Mouse (Mus musculus): Measurements from ENCODE around the gene Ccdc65. TPM values are rescaled to one million over a fixed set of nuclear protein-coding genes. Genes with fewer than 3 reads are reported as not detected.

Gene Ccdc65
- polyA plus RNA-seq, 1 experiment from 2014 or later, result 4.2 TPM

DNA sequence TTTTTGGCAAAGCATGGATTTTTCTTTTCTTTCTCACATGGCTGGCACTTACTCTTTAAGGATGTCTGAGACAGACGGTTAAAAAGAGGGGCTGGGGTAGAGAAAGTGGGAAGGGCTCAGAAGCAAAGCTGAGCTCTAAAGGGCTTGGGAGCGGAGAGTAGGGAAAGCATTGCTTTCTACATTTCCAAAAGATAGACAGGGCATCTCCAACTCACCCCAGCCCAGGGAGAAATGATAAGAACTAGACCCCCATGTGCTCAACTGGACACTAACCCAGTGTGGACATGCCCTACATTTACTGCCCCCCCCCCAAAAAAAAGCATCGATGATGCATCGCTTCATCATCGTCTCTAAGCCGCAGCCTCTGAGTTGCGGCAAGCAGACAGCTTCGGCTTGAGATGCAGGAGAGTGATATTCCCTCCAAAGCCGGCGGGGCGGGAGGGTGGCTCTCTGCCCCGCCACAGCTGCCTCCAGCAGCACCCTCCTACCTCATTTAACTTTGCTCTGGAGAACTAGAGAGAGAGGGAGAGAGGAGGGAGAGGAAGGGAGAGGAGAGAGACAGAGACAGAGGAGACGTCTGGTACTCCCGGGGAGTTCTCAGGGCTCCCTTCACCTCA lies 32.3 kb upstream of the Ccdc65 start:
- Histone ChIP-seq H3K9me3 (ENCODE audit: control insufficient read depth, low read length) (no peaks in the 10 kb centered on the region), H3K36me3 (ENCODE audit: control insufficient read depth, insufficient read depth) (no peaks in the 10 kb centered on the region), H3K27me3 (replicated peaks; ENCODE audit: control insufficient read depth, insufficient read depth, low read length) (no peaks in the 10 kb centered on the region), H3K4me2 (ENCODE audit: low read length) (peak overlapping the region; percentile 91), H3K4me1 (replicated peaks; ENCODE audit: control insufficient read depth, insufficient read depth, low read length) (peaks cover 35% of the 10 kb centered on the region), H3K27ac (ENCODE audit: low read length) (peak overlapping the region; percentile 70), H3K4me3 (replicated peaks; ENCODE audit: low read length) (peak overlapping the region; percentile 54), H3K9ac (replicated peaks; ENCODE audit: low read depth, low read length) (peak overlapping the region; percentile 53)
- 5% methylated on average over 14 of the region's 14 CpGs for WGBS
- ATAC-seq, result no peak

DNA sequence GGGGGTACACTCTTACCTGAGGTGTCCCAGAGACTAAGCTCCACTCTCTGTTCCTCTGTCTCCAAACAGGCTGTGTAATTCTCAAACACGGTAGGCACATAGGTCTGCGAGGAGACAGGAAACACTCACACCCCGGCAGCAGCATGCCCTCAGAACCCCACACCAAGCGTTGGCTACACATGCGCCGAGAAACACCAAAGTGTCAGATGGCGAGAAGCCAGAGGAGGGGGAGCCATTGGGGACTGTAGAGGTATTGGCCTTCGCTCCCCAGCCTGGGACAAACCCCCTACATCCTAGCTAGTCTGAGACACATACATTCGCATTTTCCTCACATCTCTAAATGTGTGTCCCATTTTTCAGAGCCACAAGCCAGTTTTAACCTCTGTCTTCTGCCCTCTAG lies 31.5 kb upstream of the Ccdc65 start:
- no peaks in the 10 kb centered on the region for H3K9me3 ChIP-seq (ENCODE audit: control insufficient read depth, low read length)
- H3K4me1 ChIP-seq (replicated peaks; ENCODE audit: control insufficient read depth, insufficient read depth, low read length), result peaks cover 35% of the 10 kb centered on the region
- no peaks in the 10 kb centered on the region for H3K27me3 ChIP-seq (replicated peaks; ENCODE audit: control insufficient read depth, insufficient read depth, low read length)
- H3K4me3 ChIP-seq (replicated peaks; ENCODE audit: low read length), result peak overlapping the region; percentile 54
- no peak for ATAC-seq
- H3K4me2 ChIP-seq (ENCODE audit: low read length), result peak overlapping the region; percentile 91
- peak overlapping the region; percentile 53 for H3K9ac ChIP-seq (replicated peaks; ENCODE audit: low read depth, low read length)
- H3K27ac ChIP-seq (ENCODE audit: low read length), result no peak overlapping the region
- no peaks in the 10 kb centered on the region for H3K36me3 ChIP-seq (ENCODE audit: control insufficient read depth, insufficient read depth)
- 1% methylated on average over 9 of the region's 9 CpGs for WGBS

DNA sequence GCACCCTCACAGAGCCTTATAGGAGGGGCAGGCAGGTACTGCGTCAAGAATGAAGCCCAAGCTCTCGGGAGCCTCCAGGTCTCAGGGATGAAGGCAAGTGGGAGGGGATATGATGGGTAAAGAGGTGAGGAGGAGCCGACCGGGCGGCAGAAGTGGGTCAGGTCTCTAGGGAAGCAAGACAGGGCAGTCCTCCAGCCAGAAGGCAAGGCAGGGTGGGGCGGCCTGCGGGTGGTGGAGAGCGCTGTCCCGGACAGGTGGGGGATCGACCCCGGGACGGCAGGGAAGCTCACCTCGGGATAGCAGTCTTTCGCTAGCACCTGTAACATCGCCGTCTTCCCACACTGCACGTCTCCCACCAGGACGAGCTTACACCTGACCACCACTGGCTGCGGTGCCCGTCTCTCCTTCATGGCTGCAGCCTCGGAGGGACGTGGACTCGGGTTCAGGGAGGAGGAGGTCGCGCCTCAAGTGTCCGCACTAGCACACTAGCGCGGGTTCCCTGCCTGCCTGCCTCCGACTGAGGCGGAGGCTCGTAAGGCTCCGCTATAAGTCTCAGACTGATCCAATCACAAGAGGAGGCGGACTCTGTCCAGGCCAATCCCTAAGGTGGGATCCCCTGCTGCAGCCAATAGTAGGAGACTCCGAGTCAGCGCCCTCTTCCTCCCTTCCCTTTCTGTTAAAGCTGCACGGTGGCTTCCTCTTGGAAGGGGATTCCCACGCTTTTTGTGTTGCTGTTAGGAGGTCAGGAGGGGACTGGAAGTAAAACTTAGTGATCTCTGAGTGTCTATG lies 30.9 kb upstream of the Ccdc65 start, which contains the start of gene Rnd1:
TSS of gene Rnd1 (minus strand) at position 522 of the 789 bp plus-strand sequence.
- Histone ChIP-seq H3K27me3 (replicated peaks; ENCODE audit: control insufficient read depth, insufficient read depth, low read length) (no peaks in the 10 kb centered on the region), H3K9me3 (ENCODE audit: control insufficient read depth, low read length) (no peaks in the 10 kb centered on the region), H3K27ac (ENCODE audit: low read length) (no peak within 1 kb of the TSS), H3K4me3 (replicated peaks; ENCODE audit: low read length) (peak within 1 kb of the TSS; percentile 54), H3K36me3 (ENCODE audit: control insufficient read depth, insufficient read depth) (no peaks in the 10 kb centered on the region), H3K4me1 (replicated peaks; ENCODE audit: control insufficient read depth, insufficient read depth, low read length) (peaks cover 35% of the 10 kb centered on the region), H3K9ac (replicated peaks; ENCODE audit: low read depth, low read length) (peak within 1 kb of the TSS; percentile 53), H3K4me2 (ENCODE audit: low read length) (peak within 1 kb of the TSS; percentile 91)
- WGBS, result under 1% methylated on average over 35 of the region's 37 CpGs
- ATAC-seq, result peak; percentile 98

DNA sequence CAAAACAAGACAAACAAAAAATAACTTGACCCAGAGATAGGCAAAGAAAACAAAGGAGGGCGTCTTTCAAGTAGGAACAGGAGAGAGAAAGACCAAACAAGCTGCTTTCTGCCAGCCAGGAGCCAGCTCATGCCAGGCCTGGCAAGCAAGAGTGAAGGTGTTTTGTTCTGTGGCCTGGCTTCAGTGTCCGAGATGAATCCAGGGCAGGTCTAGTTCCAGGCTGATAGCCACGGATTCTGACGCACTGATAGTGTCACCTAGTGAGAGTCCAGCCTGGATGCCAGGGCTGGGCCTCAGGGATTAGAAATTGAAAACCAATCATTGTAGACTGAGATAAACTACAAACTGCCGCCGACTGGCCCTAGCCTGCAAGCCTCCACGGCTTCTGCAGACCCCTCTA lies 30.0 kb upstream of the Ccdc65 start:
- 66% methylated on average over 7 of the region's 7 CpGs for WGBS
- H3K9ac ChIP-seq (replicated peaks; ENCODE audit: low read depth, low read length), result no peak overlapping the region
- peaks cover 35% of the 10 kb centered on the region for H3K4me1 ChIP-seq (replicated peaks; ENCODE audit: control insufficient read depth, insufficient read depth, low read length)
- no peak for ATAC-seq
- H3K27ac ChIP-seq (ENCODE audit: low read length), result no peak overlapping the region
- no peaks in the 10 kb centered on the region for H3K9me3 ChIP-seq (ENCODE audit: control insufficient read depth, low read length)
- H3K27me3 ChIP-seq (replicated peaks; ENCODE audit: control insufficient read depth, insufficient read depth, low read length), result no peaks in the 10 kb centered on the region
- no peaks in the 10 kb centered on the region for H3K36me3 ChIP-seq (ENCODE audit: control insufficient read depth, insufficient read depth)
- H3K4me2 ChIP-seq (ENCODE audit: low read length), result no peak overlapping the region
- no peak overlapping the region for H3K4me3 ChIP-seq (replicated peaks; ENCODE audit: low read length)

DNA sequence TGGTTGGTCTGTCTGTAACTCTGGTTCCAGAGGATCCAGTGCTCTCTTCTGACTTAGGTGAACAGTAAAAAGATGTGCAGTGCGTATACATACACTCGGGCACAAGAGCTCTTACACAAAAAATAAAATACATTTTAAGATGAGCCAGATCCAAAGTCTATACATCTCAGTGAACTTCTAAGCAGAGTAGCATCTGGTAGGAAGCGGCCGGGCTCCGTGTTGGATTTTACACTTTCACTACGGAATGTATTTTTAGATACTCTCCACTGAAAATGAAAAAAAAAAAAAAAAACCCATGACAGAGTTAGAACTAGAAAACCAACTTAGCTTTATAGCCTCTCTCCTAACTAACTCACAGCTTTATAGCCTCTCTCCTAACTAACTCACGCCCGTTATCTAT lies 27.3 kb upstream of the Ccdc65 start:
- WGBS, result 91% methylated on average over 8 of the region's 8 CpGs
- no peak for ATAC-seq
- Histone ChIP-seq H3K9me3 (ENCODE audit: control insufficient read depth, low read length) (no peaks in the 10 kb centered on the region), H3K4me1 (replicated peaks; ENCODE audit: control insufficient read depth, insufficient read depth, low read length) (peaks cover 17% of the 10 kb centered on the region), H3K27me3 (replicated peaks; ENCODE audit: control insufficient read depth, insufficient read depth, low read length) (no peaks in the 10 kb centered on the region), H3K4me3 (replicated peaks; ENCODE audit: low read length) (no peak overlapping the region), H3K9ac (replicated peaks; ENCODE audit: low read depth, low read length) (no peak overlapping the region), H3K4me2 (ENCODE audit: low read length) (no peak overlapping the region), H3K27ac (ENCODE audit: low read length) (no peak overlapping the region), H3K36me3 (ENCODE audit: control insufficient read depth, insufficient read depth) (no peaks in the 10 kb centered on the region)

DNA sequence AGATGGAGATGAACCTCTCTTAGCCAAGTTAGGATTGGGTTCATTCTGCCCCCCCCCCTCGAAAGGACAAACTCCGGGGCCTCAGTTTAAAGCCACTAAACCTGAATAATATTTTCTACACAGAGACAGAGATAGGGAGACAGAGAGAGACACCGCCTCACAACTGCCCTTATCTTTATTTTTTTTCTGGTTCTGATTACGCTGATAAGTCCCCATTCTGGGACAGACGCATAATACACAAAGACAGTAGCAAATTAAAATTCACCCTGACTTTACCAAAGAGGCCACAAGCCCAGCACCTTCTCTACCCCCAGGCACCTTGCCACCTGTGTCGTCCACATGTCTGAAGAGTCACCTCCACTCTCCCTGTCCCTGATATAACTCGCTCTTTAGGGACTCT lies 26.4 kb upstream of the Ccdc65 start:
- H3K36me3 ChIP-seq (ENCODE audit: control insufficient read depth, insufficient read depth), result no peaks in the 10 kb centered on the region
- no peak overlapping the region for H3K9ac ChIP-seq (replicated peaks; ENCODE audit: low read depth, low read length)
- peaks cover 8% of the 10 kb centered on the region for H3K4me1 ChIP-seq (replicated peaks; ENCODE audit: control insufficient read depth, insufficient read depth, low read length)
- no peaks in the 10 kb centered on the region for H3K27me3 ChIP-seq (replicated peaks; ENCODE audit: control insufficient read depth, insufficient read depth, low read length)
- H3K27ac ChIP-seq (ENCODE audit: low read length), result no peak overlapping the region
- H3K4me2 ChIP-seq (ENCODE audit: low read length), result no peak overlapping the region
- WGBS, result 87% methylated on average over 7 of the region's 7 CpGs
- no peak overlapping the region for H3K4me3 ChIP-seq (replicated peaks; ENCODE audit: low read length)
- no peaks in the 10 kb centered on the region for H3K9me3 ChIP-seq (ENCODE audit: control insufficient read depth, low read length)
- no peak for ATAC-seq

DNA sequence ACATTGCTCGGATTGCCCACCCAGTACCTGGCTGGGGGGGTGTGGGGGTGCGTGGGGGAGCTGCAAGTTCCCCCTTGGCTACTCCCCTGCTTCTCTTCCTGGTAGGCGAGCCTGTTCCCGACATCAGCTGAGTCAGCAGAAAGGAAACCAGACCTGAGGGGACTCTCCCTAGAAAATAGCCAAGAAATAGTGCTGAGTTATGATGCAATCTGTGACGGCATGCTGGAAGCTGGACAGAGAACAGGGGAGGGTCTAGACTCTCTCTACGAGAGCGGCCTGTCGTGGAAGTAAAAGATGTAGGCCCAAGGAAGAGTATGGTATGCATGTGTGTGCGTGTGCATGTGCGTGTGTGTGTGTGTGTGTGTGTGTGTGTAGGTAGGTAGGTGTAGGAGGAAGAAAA lies 24.8 kb upstream of the Ccdc65 start:
- Histone ChIP-seq H3K4me3 (replicated peaks; ENCODE audit: low read length) (no peak overlapping the region), H3K36me3 (ENCODE audit: control insufficient read depth, insufficient read depth) (no peaks in the 10 kb centered on the region), H3K4me2 (ENCODE audit: low read length) (no peak overlapping the region), H3K27me3 (replicated peaks; ENCODE audit: control insufficient read depth, insufficient read depth, low read length) (no peaks in the 10 kb centered on the region), H3K9ac (replicated peaks; ENCODE audit: low read depth, low read length) (no peak overlapping the region), H3K27ac (ENCODE audit: low read length) (no peak overlapping the region), H3K4me1 (replicated peaks; ENCODE audit: control insufficient read depth, insufficient read depth, low read length) (no peaks in the 10 kb centered on the region), H3K9me3 (ENCODE audit: control insufficient read depth, low read length) (no peaks in the 10 kb centered on the region)
- 76% methylated on average over 10 of the region's 10 CpGs for WGBS
- ATAC-seq, result no peak

DNA sequence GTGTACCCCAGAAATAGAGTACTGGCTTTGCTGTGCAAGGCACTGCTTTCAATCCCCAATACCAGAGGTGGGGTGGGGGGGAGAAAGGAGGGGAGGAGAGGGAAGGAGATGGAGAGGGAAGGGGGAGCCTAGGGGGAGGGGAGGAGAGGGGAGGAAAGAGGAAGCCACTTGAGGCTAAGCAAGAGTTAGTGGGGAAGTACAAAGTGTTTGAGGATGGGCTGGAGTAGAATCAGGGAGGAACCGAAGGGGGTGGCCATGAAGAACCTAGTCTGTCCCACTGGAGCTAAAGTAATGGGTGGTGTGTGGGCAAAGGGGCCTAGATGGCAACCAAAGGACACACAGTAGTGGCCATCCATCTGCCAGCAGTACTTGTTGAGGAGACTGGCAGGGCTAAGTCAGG lies 24.3 kb upstream of the Ccdc65 start:
- Histone ChIP-seq H3K4me2 (ENCODE audit: low read length) (no peak overlapping the region), H3K27ac (ENCODE audit: low read length) (no peak overlapping the region), H3K9me3 (ENCODE audit: control insufficient read depth, low read length) (no peaks in the 10 kb centered on the region), H3K4me1 (replicated peaks; ENCODE audit: control insufficient read depth, insufficient read depth, low read length) (no peaks in the 10 kb centered on the region), H3K4me3 (replicated peaks; ENCODE audit: low read length) (no peak overlapping the region), H3K36me3 (ENCODE audit: control insufficient read depth, insufficient read depth) (no peaks in the 10 kb centered on the region), H3K27me3 (replicated peaks; ENCODE audit: control insufficient read depth, insufficient read depth, low read length) (no peaks in the 10 kb centered on the region), H3K9ac (replicated peaks; ENCODE audit: low read depth, low read length) (no peak overlapping the region)
- ATAC-seq, result no peak
- WGBS, result 94% methylated on average over 1 of the region's 1 CpGs

DNA sequence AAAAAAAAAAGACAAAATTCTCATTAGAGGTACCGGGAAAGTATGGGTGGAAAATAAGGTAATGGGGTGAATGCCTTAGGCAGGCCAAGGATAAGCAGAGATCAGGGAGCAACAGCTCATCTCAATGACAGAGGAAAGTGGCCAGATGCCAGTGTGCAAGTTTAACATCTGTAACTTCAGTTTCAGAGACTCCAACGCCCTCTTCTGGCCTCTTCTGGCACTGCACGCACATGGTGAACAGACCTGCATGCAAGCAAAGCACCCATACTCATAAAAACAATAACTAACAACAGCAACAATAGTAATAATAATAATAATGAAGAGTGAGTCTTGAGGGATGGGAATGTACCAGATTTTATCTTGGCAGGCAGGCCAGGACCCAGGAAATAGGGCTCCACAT lies 22.1 kb upstream of the Ccdc65 start:
- WGBS, result 69% methylated on average over 3 of the region's 3 CpGs
- no peak overlapping the region for H3K27ac ChIP-seq (ENCODE audit: low read length)
- no peaks in the 10 kb centered on the region for H3K4me1 ChIP-seq (replicated peaks; ENCODE audit: control insufficient read depth, insufficient read depth, low read length)
- H3K27me3 ChIP-seq (replicated peaks; ENCODE audit: control insufficient read depth, insufficient read depth, low read length), result no peaks in the 10 kb centered on the region
- no peak for ATAC-seq
- H3K4me3 ChIP-seq (replicated peaks; ENCODE audit: low read length), result no peak overlapping the region
- no peaks in the 10 kb centered on the region for H3K9me3 ChIP-seq (ENCODE audit: control insufficient read depth, low read length)
- no peak overlapping the region for H3K9ac ChIP-seq (replicated peaks; ENCODE audit: low read depth, low read length)
- H3K4me2 ChIP-seq (ENCODE audit: low read length), result no peak overlapping the region
- H3K36me3 ChIP-seq (ENCODE audit: control insufficient read depth, insufficient read depth), result no peaks in the 10 kb centered on the region
